Mouse (Mus musculus): ENCODE measurements around the gene P2ry12. TPM values are rescaled to one million over a fixed set of nuclear protein-coding genes. Genes with fewer than 3 reads are reported as not detected.

The P2ry12 gene
- total and polyA plus RNA-seq, 3 experiments, result not detected

DNA sequence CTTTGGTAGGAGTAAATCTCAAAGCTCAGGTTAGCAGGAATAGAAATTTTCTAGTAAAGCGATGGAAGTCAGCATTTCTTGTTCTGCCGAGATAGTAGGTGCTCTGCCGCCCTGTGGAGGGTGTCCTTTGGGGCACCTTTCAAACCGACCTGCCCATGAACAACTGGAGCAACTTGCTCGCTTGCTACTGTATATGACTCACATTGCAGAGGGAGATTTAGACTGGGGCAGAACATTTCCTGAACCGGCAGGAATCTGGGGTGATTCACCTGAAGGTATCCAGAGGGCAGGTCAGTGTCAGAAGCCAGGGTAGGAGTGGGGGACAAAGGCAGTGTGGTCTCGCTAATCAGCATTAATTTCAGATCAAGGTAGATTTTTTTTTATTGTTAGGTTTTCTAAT is 67.7 kb downstream of the P2ry12 start, which contains the start of gene Gpr87:
TSS of gene Gpr87 (minus strand) at position 167 of the 400 bp plus-strand sequence.
- Histone ChIP-seq H3K9me3 (replicated peaks; ENCODE audit: insufficient read depth, low read length) (no peaks in the 10 kb centered on the region), H3K9ac (ENCODE audit: control insufficient read depth, low read depth, low read length, poor library complexity, severe bottlenecking) (no peak within 1 kb of the TSS), H3K4me3 (ENCODE audit: control insufficient read depth in 1 of 2, insufficient read depth in 1 of 2, low read depth in 2 of 2, low read length in 2 of 2) (no peak within 1 kb of the TSS), H3K27me3 (ENCODE audit: control insufficient read depth in 1 of 2, insufficient read depth in 2 of 2, low read length in 2 of 2) (peaks cover 4 to 9% of the 10 kb centered on the region in 2 experiments), H3K4me1 (ENCODE audit: control insufficient read depth in 1 of 2, insufficient read depth in 2 of 2, low read length in 2 of 2) (no peaks in the 10 kb centered on the region), H3K36me3 (ENCODE audit: control insufficient read depth in 1 of 2, insufficient read depth in 2 of 2, low read length in 2 of 2) (no peaks in the 10 kb centered on the region), H3K27ac (ENCODE audit: control insufficient read depth, low read depth, low read length) (no peak within 1 kb of the TSS), H3K79me2 (ENCODE audit: control insufficient read depth, insufficient read depth, low read length, poor library complexity) (no peaks in the 10 kb centered on the region)
- no peak for DNase-seq (ENCODE audit: low read depth, low spot score)
- no peak for TF ChIP-seq SIN3A (IDR thresholded peaks at IDR 0.05; ENCODE audit: low read length)
- no peak for TF ChIP-seq USF1 (IDR thresholded peaks at IDR 0.05; ENCODE audit: low read depth, low read length)
- TF ChIP-seq HCFC1 (IDR thresholded peaks at IDR 0.05; ENCODE audit: low read depth, low read length), result no peak
- TF ChIP-seq CHD1 (IDR thresholded peaks at IDR 0.05; ENCODE audit: low read depth, low read length), result no peak
- TF ChIP-seq POLR2A (IDR thresholded peaks at IDR 0.05; ENCODE audit: control insufficient read depth in 1 of 2, insufficient read depth in 1 of 2, low read depth in 1 of 2, low read length in 2 of 2, poor library complexity in 1 of 2), result no peak
- TF ChIP-seq NELFE (IDR thresholded peaks at IDR 0.05; ENCODE audit: low read depth, low read length), result no peak
- TF ChIP-seq POLR2AphosphoS5 (IDR thresholded peaks at IDR 0.05; ENCODE audit: borderline replicate concordance, low read depth, low read length), result no peak
- TF ChIP-seq ZC3H11A (IDR thresholded peaks at IDR 0.05; ENCODE audit: low read depth, low read length), result no peak
- TF ChIP-seq MEF2A (IDR thresholded peaks at IDR 0.05; ENCODE audit: extremely low read depth, insufficient replicate concordance, low read depth, low read length, poor library complexity, severe bottlenecking), result no peak
- no peak for TF ChIP-seq MAX (IDR thresholded peaks at IDR 0.05; ENCODE audit: low read length)
- TF ChIP-seq MAZ (IDR thresholded peaks at IDR 0.05; ENCODE audit: low read depth, low read length), result no peak
- no peak for TF ChIP-seq ZKSCAN1 (IDR thresholded peaks at IDR 0.05; ENCODE audit: low read depth, low read length)
- no peak for TF ChIP-seq RCOR1 (IDR thresholded peaks at IDR 0.05; ENCODE audit: low read depth, low read length)
- no peak for TF ChIP-seq CTCF (IDR thresholded peaks at IDR 0.05 in 2 of 3, conservative IDR thresholded peaks at IDR 0.05 in 1 of 3; ENCODE audit: control insufficient read depth in 1 of 3, insufficient read depth in 1 of 3, low read depth in 2 of 3, low read length in 3 of 3, poor library complexity in 1 of 3, severe bottlenecking in 1 of 3)
- no peak for TF ChIP-seq BHLHE40 (IDR thresholded peaks at IDR 0.05; ENCODE audit: borderline replicate concordance, low read depth, low read length)
- TF ChIP-seq EP300 (IDR thresholded peaks at IDR 0.05; ENCODE audit: low read depth in 1 of 2, low read length in 2 of 2), result no peak
- TF ChIP-seq ETS1 (IDR thresholded peaks at IDR 0.05; ENCODE audit: low read depth, low read length), result no peak
- TF ChIP-seq MYB (IDR thresholded peaks at IDR 0.05; ENCODE audit: low read depth, low read length), result no peak

DNA sequence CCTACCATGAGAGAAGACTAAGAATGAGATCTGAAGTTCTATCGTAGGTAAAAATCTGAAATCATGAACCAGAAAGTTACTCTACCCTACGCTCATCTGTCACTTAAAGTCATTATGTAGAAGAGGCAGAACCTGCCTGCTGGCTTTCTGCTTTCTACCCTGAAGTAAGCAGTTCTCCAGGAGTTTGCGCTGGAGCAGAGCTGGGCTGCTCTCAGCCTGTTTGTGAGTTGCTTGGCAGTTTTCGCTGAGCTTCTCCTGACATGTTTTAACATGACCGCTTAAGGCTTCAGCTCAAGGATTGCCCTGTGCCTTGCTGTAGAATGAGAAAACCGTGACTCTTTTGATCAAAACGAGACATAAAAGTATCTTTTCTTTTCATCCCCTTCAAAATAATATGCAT is 68.6 kb downstream of the P2ry12 start:
- no peak overlapping the region for H3K4me3 ChIP-seq (ENCODE audit: control insufficient read depth in 1 of 2, insufficient read depth in 1 of 2, low read depth in 2 of 2, low read length in 2 of 2)
- no peaks in the 10 kb centered on the region for H3K79me2 ChIP-seq (ENCODE audit: control insufficient read depth, insufficient read depth, low read length, poor library complexity)
- no peak overlapping the region for H3K27ac ChIP-seq (ENCODE audit: control insufficient read depth, low read depth, low read length)
- DNase-seq (ENCODE audit: low read depth, low spot score), result no peak
- TF ChIP-seq POLR2AphosphoS5 (IDR thresholded peaks at IDR 0.05; ENCODE audit: borderline replicate concordance, low read depth, low read length), result no peak
- TF ChIP-seq POLR2AphosphoS2 (IDR thresholded peaks at IDR 0.05; ENCODE audit: low read length), result no peak
- no peak for TF ChIP-seq KAT2A (conservative IDR thresholded peaks at IDR 0.05; ENCODE audit: low read depth, low read length)
- no peak for TF ChIP-seq TCF12 (IDR thresholded peaks at IDR 0.05; ENCODE audit: low read depth, low read length)
- TF ChIP-seq RCOR1 (IDR thresholded peaks at IDR 0.05; ENCODE audit: low read depth, low read length), result no peak
- TF ChIP-seq ELF1 (IDR thresholded peaks at IDR 0.05; ENCODE audit: low read depth, low read length), result no peak
- no peak for TF ChIP-seq MAFK (IDR thresholded peaks at IDR 0.05; ENCODE audit: borderline replicate concordance, low read depth, low read length)
- no peak for TF ChIP-seq TBP (IDR thresholded peaks at IDR 0.05; ENCODE audit: low read depth, low read length)
- TF ChIP-seq CHD2 (IDR thresholded peaks at IDR 0.05; ENCODE audit: low read length), result no peak
- TF ChIP-seq MAX (IDR thresholded peaks at IDR 0.05; ENCODE audit: low read length), result no peak
- no peak for TF ChIP-seq MEF2A (IDR thresholded peaks at IDR 0.05; ENCODE audit: extremely low read depth, insufficient replicate concordance, low read depth, low read length, poor library complexity, severe bottlenecking)
- no peak for TF ChIP-seq SIN3A (IDR thresholded peaks at IDR 0.05; ENCODE audit: low read length)
- no peak for TF ChIP-seq ZKSCAN1 (IDR thresholded peaks at IDR 0.05; ENCODE audit: low read depth, low read length)
- H3K36me3 ChIP-seq (ENCODE audit: control insufficient read depth in 1 of 2, insufficient read depth in 2 of 2, low read length in 2 of 2), result no peaks in the 10 kb centered on the region
- no peaks in the 10 kb centered on the region for H3K9me3 ChIP-seq (replicated peaks; ENCODE audit: insufficient read depth, low read length)
- H3K27me3 ChIP-seq (ENCODE audit: control insufficient read depth in 1 of 2, insufficient read depth in 2 of 2, low read length in 2 of 2), result peaks cover 4 to 9% of the 10 kb centered on the region in 2 experiments
- H3K4me1 ChIP-seq (ENCODE audit: control insufficient read depth in 1 of 2, insufficient read depth in 2 of 2, low read length in 2 of 2), result no peaks in the 10 kb centered on the region
- H3K9ac ChIP-seq (ENCODE audit: control insufficient read depth, low read depth, low read length, poor library complexity, severe bottlenecking), result no peak overlapping the region
